Mouse (Mus musculus) right cerebral cortex, postnatal 25 days (tissue): ENCODE data around the gene Sorl1.

Experiments
- DNase-seq: peaks from one replicate; pipeline ENCODE4 v3.0.0; 2022

Sorl1 gene

DNA sequence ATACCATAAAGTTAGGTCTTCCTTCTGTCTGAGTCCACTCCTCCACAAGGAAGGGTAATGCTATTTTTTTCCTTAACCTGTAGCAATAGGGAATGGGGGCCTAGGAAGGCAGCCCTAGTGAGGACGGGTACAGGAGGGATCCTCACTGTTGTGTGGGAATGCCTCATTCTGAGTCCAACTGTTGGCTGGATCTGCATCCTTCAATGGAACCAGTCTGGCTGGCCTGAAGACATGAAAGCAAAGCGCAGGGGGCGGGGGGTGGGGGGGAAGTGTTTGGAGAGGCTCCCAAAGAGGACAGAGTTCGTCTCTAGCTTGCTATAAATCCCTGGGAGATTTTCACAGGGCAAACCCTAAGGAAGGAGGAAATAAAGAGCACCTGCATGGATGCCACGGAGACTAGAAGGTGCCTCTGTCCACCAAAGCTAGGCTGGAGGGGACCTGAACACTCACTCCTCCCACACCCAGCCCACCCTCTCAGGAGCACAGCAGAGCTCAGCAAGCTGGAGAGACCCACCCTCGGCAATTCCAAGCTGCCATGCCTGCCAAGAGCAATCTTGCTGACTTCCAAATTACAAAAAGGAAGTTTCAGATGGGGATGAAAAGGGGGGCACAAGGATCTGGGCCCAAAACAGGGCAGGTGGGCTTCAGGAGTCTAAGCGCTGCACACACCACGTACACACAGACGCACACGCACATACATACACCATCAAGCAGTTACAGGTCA, 2.3 kb downstream of the Sorl1 start:
- DNase-seq, result no peak

DNA sequence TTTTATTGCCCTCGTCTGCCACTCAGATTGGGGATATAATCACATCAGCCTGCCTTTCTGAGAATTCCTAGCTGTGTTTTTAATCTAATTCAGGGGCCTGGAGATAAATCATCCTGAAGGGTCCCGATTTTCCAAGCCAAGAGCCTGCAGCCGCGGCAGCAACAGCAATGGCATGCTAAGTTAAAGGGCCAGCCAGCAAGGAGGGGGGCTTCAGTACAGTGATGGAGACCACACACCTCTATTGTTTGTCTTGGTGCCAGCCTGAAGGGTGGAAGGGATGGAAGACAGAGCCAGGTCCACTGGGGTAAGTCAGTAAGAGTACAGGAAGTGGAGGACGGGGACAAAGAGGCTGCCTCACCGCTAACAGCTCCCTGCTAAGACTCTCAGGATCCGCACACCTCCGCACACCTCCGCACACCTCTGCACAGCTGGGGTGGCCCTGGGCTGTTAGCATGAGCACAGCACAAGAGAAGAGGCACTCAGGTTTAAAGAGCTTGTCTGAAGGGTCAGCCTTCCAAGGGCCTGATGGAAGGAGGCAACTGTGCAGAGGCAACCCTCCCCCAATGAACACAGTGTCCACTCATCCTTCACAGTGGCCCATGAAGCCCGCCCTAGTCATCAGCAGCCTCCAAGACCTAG, 7.6 kb downstream of the Sorl1 start:
- no peak for DNase-seq

DNA sequence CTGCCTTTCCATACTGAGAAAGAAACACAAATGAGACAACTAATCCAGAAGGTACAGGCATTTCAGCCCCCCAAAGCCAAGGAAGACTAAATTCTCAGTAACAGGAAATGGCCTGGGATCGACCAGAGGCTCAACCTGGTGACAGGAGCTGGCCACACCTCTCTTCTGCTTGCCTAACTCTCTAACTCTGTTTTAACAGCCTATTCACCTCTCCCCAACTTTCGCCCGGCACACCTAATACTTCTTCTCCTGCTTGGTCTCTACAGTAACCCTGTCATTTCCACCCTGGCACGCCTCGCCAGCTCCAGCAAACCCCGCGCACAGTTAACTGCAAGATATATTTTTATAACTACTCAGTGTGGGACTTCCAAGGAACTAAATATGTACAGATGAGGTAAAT, 9.0 kb downstream of the Sorl1 start:
- no peak for DNase-seq

DNA sequence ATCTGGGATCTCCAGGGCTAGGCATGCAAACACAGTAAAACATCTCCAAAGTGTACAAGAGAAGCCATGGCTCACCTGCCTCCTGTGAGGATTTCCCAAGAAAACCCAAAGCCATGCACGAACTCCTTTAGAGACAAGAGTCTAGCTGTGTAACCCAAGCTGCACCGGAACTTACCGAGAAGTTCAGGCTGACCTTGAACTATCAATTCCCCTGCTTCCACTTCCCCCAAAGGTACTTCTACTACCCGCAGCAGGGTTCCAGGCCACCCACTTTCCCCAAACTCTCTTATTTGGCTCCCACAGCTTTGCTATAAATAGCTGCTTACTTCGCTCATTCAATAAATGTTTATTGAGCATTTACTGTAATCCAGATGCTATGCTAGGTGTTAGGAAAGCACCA, 10.8 kb downstream of the Sorl1 start:
- DNase-seq, result no peak

DNA sequence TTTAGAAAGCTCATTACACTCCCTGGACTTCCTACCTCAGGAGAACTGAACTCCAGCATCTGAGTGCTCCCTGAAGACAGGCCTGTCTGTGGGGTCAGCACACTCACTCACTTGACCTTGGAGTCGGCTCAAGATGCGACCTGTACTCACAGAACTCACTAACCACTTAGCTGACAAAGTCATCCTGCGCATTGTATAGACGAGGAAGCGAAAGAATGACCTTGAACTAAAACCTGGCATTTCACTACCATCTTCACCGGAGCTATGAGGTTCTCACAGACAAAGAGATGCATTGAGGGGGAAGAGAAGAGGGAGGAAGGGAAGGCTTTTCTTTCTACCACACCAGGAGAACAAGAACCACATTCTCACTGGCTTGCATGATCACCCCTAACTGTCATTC, 11.4 kb downstream of the Sorl1 start:
- no peak for DNase-seq

DNA sequence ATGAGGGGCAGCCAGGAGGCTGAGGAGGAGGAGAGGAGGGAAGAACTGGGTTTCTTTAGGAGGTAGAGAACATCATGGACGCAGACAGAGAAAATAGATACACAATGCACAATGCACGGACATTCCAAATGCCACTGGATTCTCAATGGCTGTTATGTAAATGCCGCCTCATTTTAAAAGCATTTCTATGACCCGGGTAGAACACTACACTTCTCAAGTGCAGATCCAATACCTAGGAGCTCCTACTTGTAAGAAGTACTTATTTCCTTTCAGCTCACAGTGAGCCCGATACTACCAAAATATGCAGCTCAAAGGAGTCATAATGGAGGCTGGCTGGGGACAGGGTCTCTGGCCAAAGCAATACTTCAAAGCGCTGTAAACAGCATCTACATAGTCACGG, 12.8 kb downstream of the Sorl1 start:
- DNase-seq, result no peak

DNA sequence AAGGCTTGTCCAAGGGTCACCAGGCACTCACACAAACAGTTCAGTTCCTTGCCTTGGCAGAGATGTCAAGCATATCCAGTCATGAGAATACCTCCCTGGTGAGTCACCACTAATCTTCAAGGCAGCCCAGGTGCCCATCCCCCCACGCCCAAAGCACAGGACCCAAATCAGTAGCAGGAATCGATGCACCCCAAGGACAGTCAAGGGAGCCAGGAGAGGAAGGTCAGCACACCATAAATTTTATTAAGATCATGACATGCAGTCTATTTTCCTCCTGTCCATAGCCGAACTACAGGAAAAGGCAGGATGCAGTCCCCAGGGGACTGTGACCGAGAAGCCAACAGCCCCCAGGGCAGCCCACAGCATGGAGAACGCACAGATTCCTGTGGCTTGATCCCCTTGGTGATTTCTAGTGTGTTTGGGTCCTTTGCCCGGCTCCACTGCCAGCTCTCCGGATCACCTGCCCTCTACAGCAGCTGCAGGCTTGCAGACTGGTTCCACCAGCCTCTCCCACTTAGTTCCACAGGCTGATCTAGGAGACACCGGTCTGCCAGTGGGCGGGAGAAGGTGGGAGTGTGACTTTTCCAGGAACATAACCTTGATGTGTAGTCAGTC, 14.2 kb downstream of the Sorl1 start:
- no peak for DNase-seq

DNA sequence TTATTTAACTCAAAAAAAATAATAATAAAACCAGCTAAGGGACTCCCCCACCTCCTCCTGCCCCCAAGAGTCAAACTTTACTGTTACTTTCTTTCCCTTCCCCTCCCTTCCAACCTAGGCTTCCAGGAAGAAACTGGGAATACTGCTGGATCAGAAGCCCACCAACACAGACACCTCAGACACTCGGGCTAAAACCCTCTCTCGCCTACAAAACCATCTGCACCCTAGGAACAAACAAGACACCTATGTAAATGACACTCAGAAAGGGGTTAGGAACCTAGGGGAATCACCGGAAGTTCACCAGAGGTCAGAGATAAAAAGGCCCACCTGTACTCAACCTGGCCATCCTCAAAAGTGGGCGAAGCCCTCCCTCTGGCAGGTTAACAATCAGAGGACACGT, 15.0 kb downstream of the Sorl1 start:
- DNase-seq, result no peak

DNA sequence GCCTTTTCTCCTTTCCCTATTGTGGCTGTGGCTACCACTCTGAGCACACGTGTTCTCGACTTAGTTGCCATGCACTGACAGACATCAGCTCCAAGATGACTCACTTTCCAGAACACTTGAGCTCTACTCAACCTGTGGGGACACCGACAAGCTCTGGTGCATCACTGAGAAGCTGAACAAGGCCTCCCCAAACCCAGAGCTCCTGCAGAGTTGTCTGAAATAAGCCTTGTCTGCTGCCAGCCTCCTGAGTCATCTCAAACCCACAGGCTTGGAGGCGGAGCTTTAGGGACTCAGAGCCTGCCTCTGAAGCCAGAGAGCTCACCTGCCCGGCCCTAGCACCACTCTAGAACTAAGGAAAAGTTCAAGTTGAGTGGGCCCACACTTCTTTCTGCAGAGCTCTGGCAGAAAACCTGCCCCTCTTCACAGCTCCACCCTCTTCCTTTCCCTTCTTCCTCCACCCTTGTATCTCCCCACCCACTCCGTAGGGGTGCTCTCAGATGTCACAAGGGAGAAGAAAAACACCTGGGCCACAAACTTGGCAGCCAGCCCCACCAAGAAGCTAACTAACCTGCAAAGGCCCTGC, 15.6 kb downstream of the Sorl1 start:
- peak; percentile 61 for DNase-seq

DNA sequence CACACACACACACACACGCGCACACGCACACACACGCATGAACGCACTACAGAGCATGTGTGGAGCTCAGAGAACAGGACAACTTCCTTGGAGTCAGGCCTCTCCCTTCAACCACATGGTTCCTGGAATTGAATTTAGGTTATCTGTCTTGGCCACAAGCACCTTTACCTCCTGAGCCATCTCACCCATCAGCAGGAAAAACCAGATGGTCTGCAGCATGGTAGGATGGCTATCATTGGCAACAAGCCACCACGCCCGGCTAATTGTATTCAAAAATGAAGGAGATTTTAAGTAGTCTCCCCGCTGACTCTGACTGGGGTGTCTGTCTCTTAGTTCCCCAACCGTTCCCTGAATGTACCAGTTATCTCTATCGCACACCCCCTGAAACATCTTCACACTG, 17.0 kb downstream of the Sorl1 start:
- no peak for DNase-seq

DNA sequence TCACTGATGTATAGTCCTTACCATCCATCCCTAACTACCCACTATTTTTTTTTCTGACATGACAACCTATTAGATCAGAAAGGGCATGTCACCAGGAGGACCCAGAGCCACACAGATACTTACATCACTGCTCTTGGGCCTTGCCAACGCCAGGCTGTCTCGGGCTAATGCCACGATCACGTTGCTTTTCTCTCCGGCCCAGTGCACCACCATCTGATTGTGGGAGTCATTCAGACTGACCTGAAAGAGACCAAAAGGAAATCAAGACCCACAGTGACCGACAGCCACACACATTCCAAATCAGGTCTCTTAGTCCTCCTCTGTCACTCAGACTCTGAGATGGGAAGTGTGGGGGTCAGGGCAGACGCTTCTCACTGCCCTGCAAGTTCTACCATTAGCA, 17.8 kb downstream of the Sorl1 start:
- no peak for DNase-seq

DNA sequence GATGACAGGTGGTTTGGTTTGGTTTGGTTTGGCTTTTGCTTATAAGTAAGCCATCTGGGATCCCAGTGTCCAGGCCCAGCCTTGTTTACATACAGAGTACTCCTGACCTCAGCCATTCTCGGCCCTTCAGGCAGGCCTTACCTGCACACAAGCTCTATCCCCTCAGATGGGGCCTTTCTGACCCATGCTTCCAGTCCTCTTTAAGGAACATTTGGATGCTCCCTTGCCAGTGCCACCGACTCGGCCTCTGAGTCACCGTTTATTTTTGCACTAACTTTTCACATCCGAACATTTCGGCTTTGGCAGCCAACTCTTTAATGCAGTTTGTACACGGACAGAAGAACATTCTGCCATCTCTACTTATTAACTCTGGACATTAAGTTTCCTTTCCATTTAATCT, 20.6 kb downstream of the Sorl1 start:
- no peak for DNase-seq

DNA sequence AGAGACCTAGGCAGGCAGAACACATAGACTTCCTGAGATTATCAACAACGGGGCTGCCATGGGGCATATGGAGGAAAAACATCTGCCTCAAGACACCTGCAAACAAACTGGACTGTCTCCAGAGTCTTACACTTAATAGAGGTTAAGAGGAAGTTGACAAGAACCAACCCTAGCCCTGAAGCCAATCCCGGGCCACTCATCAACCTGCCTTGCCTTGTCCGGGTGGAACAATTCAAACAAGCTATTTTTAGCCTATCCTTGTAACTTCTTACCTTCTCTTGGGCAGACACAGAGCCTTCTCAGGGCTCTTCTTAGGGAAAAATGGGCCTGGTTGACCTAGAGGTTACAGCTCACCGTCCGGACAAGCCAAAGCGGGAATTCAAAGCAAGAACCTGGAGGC, 22.1 kb downstream of the Sorl1 start:
- DNase-seq, result no peak

DNA sequence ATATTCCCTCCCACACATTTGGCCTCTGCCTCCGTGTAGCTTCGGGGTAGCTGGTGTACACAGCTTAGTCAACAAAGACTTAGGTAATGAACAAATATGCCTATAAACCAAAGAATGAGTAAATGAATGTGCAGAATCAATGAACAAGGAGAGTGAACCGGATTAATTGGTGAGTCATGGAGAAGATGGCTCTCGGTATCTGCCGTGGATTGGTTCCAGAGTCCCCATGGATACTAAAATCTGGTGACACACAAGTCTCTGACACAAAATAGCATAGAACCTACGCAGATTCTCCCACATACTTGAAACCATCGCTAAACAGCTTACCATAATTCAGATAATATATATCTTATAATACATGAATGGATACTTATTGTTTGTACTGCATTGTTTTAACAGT, 22.8 kb downstream of the Sorl1 start:
- DNase-seq, result no peak

DNA sequence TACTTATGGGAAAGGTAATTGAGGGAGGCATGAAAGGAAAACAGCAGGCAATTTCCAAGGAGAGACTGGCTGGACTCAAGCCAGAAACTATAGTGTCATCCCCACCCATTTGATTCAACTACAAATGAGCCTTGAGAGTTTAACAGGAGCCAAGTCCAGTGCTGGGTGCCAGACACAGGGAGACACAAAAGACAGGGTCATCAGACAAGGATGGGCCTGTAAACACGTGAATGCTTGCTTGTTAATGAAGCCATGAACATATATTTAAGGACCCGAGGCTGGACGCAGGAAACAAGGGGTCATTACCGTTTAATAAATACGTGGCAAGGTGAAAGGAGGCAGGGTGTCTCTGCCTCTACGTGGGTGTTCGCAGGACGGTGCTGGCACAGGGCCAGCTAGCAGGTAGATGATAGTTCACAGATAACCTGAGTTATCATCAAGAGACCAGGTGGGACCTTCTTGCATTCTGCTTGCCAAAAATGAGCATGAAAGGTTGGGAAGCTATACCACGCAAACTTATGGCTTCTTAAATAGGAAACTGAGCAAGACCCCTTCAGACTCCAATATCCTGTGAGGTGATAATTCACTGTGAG, 23.4 kb downstream of the Sorl1 start:
- DNase-seq, result no peak

DNA sequence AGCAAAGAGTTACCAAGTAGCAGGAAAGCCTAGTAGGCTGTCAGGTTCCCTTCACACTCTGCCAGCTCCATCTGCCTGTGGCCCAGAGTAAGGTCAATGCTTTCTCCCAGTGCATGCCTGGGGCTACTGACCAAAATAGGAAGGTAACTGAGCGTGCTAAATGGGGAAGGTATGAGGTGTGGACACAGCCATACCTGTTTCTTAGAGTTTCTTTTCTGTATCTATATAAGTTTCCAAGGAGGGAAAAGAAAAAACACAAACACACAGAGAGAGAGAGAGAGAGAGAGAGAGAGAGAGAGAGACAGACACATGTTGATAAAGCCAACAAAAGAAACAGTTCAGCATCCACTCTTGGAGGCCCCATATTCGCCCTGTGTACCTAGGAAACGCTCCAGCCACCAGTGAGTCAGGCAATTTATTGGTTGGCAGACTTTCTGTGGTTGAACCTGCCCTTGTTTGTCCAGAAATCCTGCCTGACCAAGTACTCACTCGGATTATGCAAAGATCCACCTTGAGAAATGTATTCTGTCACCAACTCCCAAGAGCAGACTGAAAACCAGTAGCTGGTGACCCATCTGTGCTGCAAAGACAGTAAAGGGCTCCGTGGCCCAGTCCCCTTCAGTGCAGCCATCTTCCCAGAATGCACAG, 25.5 kb downstream of the Sorl1 start:
- no peak for DNase-seq

DNA sequence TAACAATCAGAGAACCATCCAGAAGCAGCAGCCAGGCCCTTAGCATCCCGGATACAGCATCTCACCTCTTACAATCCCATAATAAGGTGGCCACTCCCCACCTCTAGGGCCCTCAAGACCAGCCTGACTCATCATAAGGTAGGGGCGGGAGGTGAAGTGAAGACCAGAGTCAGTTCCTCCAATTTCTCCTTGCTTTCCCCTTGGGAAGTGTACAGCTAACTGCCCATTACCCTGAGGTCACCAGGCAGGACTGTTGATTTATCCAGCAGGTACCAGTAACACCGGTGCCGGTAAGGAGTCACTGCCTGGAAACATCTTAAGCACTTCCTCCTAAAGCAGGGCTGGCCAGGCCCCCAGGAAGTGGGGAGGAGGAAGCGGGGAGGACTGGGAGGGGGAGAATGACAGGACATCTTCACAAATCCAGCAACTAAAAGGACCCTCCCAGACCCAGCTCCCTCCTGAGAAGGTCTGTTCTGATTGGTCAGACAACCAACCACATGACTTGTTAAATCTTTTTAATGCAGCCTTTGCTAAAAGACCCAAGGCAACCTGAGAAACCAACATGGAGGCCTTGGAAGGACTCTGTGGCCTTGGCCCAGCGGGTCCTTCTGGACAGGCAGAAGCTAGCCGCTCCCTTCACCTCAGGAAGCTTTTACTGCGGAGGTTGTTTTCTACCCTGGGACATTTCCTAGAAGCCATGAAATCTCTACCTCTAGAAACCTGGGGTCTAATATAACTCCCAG, 26.2 kb downstream of the Sorl1 start:
- DNase-seq, result no peak

DNA sequence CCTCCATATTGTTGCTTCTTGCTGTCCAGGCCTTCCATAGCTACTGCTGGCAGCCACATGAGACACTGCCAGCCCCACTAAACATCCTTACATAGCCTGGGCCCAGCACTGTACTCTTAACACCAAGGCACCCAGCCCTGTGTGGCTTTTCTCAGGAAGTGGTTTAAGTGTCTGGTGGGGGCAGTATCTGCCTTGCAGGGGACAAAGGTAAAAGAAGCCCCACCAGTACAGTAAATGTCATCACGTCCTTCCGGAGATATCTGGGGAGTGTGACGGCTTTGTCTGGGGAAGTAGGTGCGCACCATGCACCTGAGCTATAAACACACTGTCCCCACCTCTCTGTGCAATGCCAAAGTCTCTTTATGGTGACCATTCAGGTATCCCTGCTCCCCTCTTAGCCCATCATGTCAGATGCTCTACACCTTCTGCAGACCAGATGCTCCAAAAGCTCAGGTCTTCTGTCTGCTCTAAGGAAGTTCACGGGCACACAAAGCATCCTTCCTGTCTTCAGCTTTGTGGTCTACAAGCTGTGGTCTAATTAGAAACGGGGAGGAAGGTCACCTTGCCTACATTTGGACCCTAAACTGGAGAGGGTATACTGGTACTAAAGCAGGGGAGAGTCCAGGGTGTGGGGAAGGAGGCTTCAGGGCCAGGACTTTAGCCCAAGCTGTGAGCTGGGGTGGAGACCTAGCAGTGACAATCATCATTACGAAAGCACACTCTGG, 26.9 kb downstream of the Sorl1 start:
- DNase-seq, result no peak

DNA sequence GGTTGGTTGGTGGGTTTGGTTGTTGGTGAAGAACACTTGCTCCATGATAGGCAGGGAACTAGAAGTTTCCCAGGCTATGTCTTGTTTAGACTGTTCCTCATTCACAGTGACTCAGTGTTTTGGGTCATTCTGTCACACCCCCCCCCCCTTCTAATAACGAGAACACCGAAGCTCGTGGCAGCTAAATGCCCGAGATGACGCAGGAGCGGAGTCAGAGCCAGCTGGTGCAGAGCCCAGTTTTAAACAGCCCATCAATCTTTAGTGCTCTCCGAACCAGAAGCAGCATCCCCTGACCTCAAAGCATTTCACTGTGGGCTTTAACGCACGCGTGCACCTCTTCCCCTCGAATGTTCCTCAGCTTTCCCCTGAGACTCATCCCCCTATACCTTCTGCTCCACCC, 29.3 kb downstream of the Sorl1 start:
- no peak for DNase-seq

DNA sequence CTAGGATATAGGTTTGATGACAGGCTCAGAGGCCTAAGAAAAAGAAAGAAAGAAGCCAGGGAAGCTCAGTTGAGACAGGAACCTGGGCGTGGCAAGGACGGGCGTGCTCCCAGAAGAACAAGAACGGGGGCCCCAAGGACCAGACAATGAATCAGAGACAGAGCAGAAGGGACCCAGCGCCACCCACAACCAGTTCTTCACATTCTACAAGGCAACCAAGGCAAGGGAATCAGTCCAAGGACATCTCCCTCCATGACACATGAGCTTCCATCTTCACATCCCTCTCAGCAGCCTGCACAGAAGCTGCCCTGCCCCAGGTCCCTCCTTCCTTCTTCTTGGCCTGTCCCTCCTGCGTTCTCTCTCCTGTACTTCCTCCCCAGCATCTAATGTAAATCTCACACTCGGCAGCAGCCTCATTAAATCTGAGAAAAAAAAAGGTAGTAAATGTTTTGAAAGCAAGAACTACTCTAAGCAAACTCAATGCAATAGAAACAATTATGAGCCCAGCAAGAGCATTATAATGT, 30.0 kb downstream of the Sorl1 start:
- DNase-seq, result peak; percentile 48

DNA sequence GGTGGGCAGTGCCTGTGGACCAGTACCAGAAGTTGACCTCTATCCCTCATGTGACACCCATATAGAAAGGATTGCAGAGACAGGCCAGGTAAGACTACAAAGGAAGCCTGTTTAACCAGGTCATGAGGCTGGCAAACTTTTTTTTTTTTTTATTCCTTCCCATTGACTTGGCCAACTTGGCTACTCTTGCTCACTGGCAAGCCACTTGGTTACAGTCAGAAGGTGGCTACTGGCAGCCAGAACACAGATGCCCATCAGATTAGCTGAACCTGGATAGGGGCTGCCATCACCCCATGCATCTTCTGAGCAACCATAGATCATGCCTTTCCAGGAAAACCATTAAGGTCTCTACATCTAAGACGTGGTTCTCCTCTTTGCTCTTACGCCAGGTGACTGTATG, 31.3 kb downstream of the Sorl1 start:
- no peak for DNase-seq

DNA sequence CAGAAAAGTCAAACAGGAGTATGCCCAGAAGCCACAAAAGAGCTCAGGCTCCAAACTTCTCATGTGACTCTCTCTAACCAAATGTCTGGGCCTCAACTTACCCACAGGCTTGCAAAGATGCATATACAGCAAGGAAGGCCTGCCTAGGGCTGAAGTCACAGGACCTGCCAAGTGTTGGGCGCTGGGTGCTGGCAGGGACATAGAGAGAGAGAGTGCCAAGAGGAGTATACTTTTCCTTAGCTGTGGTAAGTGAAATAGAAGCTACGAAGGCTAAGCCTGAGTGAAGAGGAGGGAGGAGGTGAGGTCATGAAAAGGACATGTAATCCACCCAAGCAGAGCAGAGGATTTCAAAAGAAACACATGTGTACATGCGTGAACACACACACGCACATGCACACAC, 32.5 kb downstream of the Sorl1 start:
- DNase-seq, result no peak
